Mouse (Mus musculus) thymus, postnatal 25 days (tissue): ENCODE measurements around the gene Rora.

Source experiments
- DNase-seq: peaks from one replicate; pipeline ENCODE4 v3.0.0; 2022

Rora gene

DNA sequence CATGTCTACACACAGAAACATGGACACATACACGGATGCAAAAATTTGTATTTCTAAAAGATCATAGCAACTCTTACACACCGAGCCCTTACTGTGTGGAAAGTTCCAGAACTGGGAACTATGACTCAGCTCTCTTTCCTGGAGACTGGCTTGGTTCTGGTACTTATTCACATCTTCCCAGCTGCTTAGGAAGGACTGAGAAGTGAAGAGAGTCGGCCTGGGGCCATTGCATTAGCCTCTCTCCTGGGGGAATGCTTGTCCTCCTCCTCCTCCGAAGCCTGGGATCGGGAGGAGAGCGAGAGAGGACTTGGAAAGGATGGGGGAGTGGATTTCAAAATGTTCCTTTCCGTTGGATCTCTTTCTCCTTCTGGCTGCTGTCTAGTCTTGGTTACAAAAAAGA, 511.1 kb downstream of the Rora start:
- DNase-seq: no peak

DNA sequence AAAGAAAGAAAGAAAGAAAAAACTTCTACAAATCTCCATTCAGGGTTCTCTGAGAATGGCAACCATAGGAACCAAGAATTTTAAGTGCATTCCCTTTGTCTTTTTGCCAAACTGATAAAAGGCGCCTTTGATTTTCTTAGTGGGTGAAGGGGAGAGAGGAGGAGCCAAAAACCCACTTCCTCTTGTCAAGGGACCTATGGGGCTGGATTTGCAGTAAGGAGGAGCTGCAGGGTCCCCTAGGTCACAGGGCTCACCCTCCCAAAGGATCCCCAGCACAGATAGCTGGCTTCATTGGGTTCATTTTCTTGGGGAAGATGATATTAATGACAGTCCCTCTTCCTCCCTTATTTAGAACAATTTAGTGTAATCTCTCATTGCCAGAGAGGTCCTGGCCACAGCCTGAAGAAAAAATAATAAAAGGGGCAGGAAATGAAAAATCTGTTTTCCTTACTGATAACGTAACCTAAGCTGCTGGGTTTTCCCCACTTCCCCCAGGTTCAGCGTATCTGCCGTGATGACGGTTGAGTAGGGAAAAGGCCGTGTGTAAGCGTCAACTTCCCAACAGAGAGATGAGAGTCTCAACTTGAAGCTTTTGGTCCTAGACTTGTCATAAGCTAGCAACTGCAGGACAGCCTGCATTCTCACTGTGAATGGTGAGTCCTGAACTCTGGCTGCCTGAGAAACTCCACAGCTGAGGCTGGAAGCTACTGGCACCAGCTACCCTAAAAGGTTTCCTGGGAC, 511.7 kb downstream of the Rora start:
- peak; percentile 34 for DNase-seq

DNA sequence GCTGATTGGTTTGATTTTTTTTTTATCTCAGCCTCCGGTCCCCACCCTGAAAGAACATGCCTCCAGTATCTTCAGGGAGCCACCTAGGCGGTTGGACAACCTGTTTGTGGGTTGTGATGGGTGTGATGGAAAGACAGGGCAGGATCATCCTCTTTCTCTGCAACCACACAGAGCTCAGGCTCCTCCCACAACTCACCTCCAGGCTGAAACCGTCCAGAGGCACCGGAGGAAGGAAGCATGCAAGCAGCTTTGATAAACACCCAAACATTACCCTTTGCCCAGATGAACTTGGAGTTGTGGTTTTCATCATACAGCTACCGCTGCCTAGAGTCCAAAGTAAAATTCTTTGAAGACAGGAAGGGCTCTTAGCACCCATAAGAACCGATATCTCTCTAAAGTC, 520.5 kb downstream of the Rora start:
- no peak for DNase-seq

DNA sequence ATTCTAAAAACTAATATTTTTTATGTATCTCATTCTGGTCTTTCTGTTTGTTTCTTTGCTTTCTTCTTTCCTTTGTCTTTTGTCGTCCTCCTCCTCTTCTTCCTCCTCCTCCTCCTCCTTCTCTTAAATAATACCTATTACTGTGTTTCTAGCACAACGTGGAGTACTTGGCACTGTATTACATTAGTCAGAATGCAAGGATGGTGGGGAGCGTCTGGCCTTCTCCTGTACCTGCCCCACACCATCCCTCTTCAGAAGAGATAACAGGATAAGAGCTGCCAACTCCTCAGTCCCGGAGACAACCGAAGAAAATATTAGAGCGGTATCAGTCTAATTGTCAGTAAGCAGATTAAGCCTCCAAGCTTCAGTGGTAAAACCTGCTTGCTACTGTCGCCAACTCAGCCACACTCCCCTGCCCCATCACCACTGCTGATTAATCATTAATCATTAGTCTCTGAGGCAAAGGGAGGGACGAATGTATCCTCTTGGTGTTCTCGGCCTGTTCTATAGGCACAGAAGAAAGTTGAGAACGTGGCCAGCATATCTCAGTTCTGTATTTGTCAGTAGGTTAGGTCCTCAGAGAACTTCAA, 521.0 kb downstream of the Rora start:
- DNase-seq: no peak

DNA sequence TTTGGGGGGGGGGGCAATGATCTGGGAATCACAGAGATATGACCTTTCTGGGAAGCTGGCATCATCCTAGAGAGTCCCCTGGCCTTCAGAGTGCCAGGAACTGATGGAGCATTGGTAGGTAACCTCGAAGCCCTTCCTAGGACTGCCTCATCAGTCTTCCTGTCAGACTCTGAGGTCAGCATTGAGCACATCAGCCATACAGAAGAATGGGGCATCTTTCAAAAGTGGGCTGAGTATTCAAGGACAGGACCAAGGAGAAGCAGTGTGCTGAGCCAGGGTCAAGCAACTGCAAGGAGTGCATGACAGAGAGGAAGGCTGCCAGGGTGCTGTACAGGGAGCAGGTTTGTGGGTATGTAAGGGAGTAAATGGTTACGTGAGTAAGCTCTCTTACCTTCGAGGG, 523.4 kb downstream of the Rora start:
- DNase-seq: no peak

DNA sequence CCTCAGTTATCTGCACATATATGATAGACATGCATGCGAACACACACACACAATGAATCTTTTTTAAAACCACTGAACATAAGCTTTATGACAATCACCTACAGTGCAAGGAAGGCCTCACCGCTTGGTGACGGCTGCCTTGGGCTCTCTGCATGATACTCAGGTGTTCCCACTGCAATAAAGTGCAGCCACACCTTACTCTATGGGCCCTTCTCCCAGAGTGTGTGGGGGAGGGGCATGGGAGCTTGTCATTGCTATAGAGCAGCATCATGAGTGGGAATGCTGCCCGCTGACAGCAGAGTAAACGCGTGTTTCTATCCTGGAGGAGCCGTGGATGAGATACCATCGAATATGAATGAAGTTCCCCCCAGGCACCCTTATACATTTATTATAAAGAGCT, 525.6 kb downstream of the Rora start:
- no peak for DNase-seq

DNA sequence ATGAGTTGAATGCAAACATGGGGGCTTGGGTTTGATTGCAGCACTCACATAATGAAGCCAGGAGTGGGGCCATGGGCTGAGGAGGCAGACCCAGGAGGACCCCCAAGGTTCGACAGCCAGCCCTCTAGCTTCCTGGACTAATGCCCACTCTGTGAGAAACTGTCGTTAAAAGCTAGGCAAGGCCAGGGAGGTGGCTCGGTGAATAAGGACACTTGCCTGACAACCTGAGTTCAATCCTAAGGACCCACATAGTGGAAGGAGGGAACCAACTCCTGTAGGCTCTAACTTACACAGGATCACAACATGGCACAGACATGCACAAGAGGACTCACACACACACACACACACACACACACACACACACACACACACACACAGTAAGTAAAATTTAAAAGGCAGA, 527.4 kb downstream of the Rora start:
- DNase-seq: no peak

DNA sequence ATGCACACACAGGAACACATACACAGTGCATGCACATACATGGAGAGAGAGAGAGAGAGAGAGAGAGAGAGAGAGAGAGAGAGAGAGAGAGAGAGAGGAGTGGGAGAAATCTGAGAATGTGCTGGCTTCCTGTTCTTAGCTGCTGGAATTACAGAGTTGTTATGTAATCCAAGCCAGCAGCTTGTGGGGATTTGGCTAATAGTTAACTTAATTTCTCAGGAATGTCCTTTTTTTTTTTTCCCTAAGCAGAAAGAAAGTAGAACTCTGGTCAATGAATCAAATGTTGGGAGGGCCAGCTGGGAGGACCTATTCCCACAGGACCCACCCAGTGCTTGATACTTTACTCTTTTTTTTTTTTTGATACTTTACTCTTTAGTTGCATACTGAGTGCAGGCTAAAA, 527.8 kb downstream of the Rora start:
- no peak for DNase-seq

DNA sequence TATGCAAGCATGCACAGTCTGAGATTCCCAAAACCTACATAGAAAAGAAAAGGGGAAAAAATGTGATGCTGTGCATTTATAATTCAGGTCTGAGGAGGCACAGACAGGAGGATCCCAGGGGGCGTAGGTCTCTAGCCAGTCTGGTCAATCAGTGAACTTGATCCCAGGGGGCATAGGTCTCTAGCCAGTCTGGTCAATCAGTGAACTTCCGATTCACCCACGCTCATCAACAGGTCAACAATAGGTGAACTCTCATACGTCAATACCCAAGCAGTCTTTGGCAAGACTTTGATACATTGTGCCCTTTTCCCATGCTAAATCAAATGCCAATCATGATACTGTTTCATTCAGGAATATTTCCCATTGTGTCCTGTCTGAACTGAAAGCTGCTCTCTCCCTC, 530.3 kb downstream of the Rora start:
- DNase-seq: no peak

DNA sequence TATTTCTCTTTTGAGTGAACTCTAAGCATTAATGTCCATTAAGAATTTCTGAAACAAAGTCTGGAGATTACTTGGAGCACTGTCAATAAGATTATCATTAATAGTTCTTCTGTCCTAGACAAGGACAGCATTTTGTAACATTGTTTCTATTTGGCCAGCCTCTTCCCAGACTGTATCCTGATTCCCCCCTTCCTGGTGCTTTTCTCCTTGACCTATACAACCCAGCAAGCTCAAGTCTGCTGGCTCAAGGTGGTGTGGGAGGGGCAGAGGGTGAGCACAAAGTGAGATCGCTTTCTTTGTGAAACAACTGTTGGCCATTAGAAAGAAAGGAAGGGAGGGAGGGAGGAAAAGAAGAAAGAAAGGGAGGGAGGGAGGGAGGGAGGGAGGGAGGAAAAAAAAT, 537.1 kb downstream of the Rora start:
- no peak for DNase-seq

DNA sequence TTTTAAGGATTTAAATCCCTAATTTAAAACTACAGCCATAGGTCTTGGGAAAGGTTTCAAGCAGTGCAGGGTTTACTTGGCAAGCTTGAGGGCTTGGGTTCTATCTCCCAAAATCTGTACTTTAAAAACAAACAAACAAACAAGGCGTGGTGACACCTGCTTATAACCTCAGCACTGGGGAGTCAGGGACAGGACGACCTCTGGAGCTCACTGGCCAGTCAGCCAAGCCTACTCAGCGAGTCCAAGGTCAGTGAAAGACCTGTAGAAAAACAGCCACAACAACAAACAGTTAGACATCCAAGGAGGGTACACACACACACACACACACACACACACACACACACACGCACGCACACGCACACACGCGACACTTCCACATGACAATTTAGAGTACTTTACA, 538.9 kb downstream of the Rora start:
- DNase-seq: no peak

DNA sequence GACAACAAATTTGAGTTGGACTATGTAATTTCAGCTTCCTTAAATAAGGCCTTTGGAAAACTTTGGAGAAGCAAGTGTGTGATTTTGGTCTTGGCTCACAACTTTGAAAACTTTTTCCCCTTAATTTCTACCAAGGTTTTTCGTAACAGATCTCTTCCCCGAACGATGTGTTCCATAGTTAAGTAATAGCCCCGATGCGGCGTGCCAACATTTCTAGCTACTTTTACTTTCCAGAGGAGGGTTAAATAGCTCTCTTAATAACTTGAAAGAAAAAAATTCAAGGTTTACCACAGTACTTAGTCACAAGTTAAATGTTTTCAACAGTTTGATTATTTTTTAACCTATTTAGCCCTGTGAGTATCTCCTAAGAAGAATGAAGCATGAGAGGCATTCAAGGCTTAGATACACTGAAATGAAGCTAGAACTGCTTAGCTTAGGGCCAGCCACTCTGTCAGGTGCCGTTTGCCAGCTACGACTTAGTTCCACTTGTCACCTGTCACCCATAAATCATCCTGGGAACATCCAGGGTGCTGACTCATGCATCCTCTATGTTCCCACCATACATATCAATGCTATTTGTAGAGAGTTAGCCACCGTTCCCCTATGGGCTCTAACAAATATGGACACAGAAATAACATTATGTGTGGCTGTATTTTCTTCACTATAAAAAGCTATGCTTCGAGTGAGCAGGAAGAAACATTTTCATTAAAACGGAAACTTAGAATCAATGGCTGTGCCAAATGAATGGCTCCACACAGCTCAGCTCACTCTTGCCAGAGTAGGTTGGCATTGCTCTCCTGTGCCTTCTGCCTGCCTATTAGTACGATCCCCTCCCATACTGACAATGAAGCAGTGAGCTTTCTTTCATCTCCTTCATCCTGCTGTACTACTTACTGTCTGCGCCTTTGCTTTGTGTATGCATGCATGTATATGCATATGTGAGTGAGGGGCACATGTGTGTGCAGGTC, 541.3 kb downstream of the Rora start:
- DNase-seq: no peak

DNA sequence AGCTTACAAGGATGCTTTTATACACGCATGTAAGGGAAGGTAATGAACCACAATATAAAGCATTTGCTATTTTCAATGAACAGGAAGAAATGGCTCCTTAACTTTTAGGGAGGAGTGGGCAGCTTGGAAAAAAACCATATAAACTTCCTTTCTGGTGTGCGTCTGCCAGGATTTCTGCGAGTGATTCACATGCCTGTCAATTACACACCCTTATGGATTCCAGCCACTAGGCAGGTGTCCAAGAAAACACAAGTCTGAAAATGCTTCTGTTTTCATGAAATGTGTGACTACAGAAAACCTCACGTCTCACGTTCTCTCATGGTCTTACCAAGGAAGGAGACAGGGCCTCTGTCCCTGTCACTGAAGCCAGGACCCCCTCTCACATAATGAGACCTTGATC, 560.2 kb downstream of the Rora start:
- DNase-seq: no peak

DNA sequence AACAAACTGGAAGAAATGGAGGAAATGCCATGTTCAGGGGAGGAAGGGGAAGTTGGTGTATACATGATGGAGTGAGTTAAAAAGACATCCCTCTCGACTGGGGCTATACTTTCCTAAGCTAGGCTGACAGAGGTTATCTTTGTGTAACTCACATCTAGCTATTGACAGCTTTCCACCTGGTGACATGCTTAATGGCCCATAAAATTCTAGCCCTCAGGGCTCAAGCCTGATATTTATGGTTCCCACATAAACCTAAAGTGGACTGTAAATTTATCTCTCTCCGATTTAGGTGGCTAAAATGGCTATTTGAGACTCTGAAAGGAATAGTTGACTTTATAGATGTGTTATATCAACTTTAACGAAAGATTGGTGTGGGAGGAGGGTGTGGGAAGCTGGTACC, 571.3 kb downstream of the Rora start:
- no peak for DNase-seq

DNA sequence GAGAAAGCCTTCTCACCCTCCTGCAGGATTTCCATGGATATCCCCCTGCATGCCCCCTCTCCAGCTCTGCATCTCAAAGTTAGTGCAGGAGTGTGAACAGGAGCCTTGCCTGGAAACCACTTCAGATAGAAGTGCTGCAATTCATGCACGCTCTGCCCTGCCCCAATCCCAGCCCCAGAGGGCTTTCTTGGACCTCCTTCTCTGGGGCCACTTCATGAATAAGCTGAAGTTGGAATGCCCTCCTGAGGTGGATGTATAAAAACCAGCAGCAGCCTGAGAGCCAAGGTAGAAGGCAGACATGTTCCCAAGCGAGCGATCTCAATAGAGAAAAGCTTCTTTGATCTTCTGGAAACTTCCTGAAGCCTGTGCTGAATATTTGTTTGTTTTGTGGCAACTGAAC, 572.8 kb downstream of the Rora start:
- DNase-seq: peak; percentile 15

DNA sequence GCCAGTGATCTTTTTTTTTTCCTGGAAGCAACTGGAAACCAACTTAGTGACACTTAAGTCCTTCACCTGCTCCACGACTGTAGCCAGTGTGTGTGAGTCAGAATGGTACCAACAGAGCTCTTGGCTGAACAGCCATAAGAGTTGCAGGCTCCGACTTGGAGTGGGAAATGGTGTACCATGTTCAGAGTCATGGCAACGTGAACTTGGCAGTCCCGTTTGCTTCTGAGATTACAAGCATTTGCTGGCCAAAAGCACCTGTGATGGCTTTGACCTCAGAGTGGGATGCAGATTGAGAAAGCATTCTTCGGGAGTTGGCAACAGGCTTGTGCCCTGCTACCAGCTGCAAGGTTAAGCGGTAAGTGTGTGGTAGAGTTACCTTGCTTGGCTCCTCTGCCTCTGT, 574.2 kb downstream of the Rora start:
- DNase-seq: no peak

DNA sequence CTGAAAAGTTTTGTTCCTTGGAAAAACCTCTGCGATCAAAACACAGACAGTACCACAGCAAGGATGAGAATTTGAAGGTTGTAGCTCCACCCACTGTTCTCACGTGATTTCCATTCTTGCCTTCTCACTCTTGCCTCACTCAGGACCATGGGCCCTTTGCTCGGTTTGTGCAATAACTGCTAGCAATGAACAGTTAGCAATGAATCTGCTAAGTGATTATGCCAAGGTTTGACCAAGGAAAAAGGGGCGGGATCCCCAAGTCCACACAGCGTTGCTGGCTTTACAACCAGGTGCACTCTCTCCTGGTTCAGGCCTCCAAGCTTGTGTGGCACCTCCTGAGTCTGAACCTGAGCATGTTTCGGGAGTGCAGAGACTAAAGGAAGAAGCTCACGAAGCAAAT, 576.3 kb downstream of the Rora start:
- DNase-seq: no peak

DNA sequence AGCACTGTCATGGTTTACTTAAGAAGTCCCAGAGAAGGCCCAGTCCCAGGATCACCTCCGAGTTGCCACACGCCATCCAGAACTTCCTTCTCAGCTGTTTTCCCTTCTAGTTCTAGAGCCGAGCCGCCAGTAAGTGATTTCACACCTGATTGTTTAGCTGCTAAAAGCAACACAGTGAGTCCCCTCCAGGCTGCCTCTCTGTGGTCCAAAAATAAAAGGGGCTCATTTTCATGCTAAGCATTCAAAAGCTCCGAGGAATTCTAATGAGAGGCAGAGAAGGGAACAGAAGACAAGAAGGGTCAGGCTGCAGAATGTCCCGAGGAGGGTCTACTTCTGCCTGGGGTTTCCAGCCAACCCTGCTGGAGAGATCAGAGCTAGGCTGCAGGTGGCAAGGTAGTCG, 580.9 kb downstream of the Rora start:
- DNase-seq: no peak

DNA sequence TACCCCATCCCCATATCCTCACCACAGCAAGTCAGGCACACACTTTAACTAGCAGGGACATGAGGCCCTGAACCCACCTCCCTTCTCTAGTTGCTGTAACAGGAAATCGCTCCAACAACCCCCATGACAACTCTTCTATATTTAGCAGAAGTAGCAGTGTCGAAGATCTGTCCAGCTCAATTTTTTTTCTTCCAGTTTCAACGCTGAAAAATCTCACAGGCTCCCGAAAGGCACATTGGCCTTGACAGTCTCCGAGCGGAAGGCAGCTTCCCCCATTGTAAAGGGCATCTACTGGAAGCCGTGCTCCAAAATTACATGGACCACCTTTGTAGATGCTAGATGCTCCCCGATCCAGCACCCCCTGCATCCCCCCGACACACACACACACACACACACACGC, 583.7 kb downstream of the Rora start:
- no peak for DNase-seq

DNA sequence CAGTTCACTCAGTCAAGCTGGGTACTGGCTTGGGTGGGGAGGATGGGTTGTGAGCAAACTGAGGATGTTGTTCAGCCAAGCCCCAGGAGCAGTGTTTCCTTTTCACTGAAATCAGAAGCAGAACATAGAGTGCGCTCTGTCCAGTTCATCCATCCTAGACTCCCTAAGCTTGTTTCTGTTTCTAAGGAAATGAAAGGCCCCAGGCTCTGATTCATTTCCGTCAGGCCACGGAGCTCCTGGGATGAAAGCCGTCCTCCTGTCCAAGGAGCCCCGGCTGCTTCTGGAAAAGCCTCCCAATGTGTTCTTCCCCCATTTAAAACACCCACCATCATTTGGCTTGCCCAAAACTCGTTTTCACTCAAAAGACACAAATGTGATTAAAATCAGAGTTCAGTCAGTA, 589.0 kb downstream of the Rora start:
- DNase-seq: no peak

DNA sequence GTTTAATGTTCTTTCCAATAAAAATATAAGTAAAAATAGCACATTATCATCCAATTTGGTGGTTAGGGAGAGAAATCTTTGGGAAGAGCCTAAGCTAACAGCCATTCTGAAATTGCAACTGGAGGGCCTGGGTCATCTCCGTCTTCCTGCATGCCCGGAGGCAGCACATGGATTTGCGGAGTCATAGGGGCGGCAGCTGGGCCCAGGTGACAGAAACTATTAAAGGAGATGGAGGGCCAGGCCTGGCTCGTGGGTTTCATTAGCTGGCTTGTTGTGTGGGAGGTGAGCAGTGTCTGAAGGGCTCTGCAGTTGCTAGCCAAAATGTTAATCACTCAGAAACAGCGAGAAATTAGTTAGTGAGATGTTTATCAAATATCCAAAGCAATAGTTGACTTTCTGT, 590.0 kb downstream of the Rora start:
- DNase-seq: no peak

DNA sequence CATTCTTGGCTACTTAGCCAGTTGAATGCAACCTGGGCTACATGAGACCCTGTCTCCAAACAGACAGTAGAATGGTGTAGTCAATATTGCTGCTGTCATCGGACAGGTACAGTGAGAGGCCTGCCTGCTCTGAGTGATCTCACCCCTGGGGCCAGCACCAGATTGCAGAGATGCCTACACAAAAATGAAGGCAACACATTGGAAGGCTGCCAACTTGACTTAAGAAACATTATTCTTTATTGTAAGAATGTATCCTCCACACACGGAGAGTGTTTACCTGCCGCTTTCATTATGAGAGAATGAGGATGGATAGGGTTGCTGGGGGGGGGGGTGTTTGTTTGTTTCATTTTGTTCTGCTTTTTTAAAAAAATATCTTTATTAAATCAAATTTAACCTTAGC, 592.6 kb downstream of the Rora start:
- no peak for DNase-seq

DNA sequence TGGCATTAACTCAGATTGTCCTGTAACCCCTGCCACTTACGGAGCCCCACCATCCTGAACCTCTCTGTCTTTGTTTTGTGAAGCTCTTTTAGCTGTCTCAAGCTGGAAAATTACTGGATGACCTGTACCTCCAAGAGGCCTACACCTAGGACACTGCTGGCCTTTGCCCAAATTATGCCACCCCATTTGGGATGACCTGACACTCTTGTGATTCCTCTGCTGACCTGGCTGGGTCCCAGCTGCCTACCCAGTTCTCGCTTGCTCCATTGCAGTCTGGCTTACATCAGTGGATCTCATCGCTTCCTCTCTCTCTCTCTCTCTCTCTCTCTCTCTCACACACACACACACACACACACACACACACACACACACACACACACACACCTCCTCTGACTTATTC, 596.0 kb downstream of the Rora start:
- no peak for DNase-seq

DNA sequence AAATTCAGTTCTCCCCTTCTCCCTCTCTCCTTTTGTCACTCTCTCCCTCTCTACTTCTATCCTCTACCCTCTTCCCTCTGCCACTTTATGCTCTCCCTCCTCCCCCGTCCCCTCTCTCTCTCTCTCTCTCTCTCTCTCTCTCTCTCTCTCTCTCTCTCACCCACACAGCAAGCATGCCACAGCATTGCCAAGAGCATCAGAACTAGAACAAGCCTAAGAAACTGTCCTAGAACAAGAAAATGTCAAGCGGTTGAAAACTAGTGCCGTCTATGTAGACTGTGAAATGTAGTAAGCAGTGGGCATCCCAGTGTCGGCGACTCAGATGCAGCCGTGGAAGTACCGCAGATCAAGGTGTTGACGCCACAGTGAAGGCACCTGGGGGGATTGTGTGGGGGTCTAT, 596.7 kb downstream of the Rora start:
- DNase-seq: no peak
